Mouse (Mus musculus): ENCODE data around the gene Slc6a19.
"Not testable (repeated sequence)": the region's sequence is repeated elsewhere in the genome, so short reads cannot be mapped to it uniquely, and the experiment has no call there.

Slc6a19 gene

GRCm38 (mm10) chr13:73704694-73705325 lies at the start of gene Slc6a19:
TSS of gene Slc6a19 (minus strand) at chr13:73704865.
- in situ Hi-C loops (cut with MboI; ENCODE audit: unreplicated experiment in 2 of 2): no loop called here

GRCm38 (mm10) chr13:73751284-73751683 lies 46.6 kb upstream of the Slc6a19 start:
- in situ Hi-C loops (cut with MboI; ENCODE audit: unreplicated experiment in 2 of 2): no loop called here

GRCm38 (mm10) chr13:73750435-73750834 lies 45.8 kb upstream of the Slc6a19 start:
- in situ Hi-C loops (cut with MboI; ENCODE audit: unreplicated experiment in 2 of 2): no loop called here

GRCm38 (mm10) chr13:73748663-73749440 lies 44.2 kb upstream of the Slc6a19 start:
- in situ Hi-C loops (cut with MboI; ENCODE audit: unreplicated experiment in 2 of 2): no loop called here

GRCm38 (mm10) chr13:73743662-73744061 lies 39.0 kb upstream of the Slc6a19 start:
- in situ Hi-C loops (cut with MboI; ENCODE audit: unreplicated experiment in 2 of 2): no loop called here

GRCm38 (mm10) chr13:73742944-73743343 lies 38.3 kb upstream of the Slc6a19 start:
- in situ Hi-C loops (cut with MboI; ENCODE audit: unreplicated experiment in 2 of 2): no loop called here

GRCm38 (mm10) chr13:73740399-73740944 lies 35.8 kb upstream of the Slc6a19 start:
- in situ Hi-C loops (cut with MboI; ENCODE audit: unreplicated experiment in 2 of 2): not testable (repeated sequence)

- in situ Hi-C loops (cut with MboI; ENCODE audit: unreplicated experiment in 2 of 2): no loop called here
Observed at GRCm38 (mm10) chr13:73736943-73737342, 32.3 kb upstream of the Slc6a19 start.

GRCm38 (mm10) chr13:73735928-73736327 lies 31.3 kb upstream of the Slc6a19 start:
- in situ Hi-C loops (cut with MboI; ENCODE audit: unreplicated experiment in 2 of 2): no loop called here

GRCm38 (mm10) chr13:73735270-73735669 lies 30.6 kb upstream of the Slc6a19 start:
- in situ Hi-C loops (cut with MboI; ENCODE audit: unreplicated experiment in 2 of 2): no loop called here

GRCm38 (mm10) chr13:73734379-73734778 lies 29.7 kb upstream of the Slc6a19 start:
- in situ Hi-C loops (cut with MboI; ENCODE audit: unreplicated experiment in 2 of 2): loop anchor here in 1 of 2 experiments (5.0 kb wide), 1 partner anchor 33 kb away; no protein-coding TSS in a partner anchor

- in situ Hi-C loops (cut with MboI; ENCODE audit: unreplicated experiment in 2 of 2): loop anchor here in 1 of 2 experiments (5.0 kb wide), 1 partner anchor 34 kb away; no protein-coding TSS in a partner anchor
Observed at GRCm38 (mm10) chr13:73732742-73733700, 28.4 kb upstream of the Slc6a19 start, which contains the start of gene Slc12a7. TSS of gene Slc12a7 (plus strand) at chr13:73733094.

GRCm38 (mm10) chr13:73732235-73732634 lies 27.6 kb upstream of the Slc6a19 start:
- in situ Hi-C loops (cut with MboI; ENCODE audit: unreplicated experiment in 2 of 2): loop anchor here in 1 of 2 experiments (5.0 kb wide), 1 partner anchor 35 kb away; no protein-coding TSS in a partner anchor

GRCm38 (mm10) chr13:73730913-73731312 lies 26.2 kb upstream of the Slc6a19 start:
- in situ Hi-C loops (cut with MboI; ENCODE audit: unreplicated experiment in 2 of 2): loop anchor here in 1 of 2 experiments (5.0 kb wide), 1 partner anchor 36 kb away; no protein-coding TSS in a partner anchor

- in situ Hi-C loops (cut with MboI; ENCODE audit: unreplicated experiment in 2 of 2): loop anchor here in 1 of 2 experiments (5.0 kb wide), 1 partner anchor 39 kb away; no protein-coding TSS in a partner anchor
Observed at GRCm38 (mm10) chr13:73728633-73729032, 24.0 kb upstream of the Slc6a19 start.

- in situ Hi-C loops (cut with MboI; ENCODE audit: unreplicated experiment in 2 of 2): loop anchor here in 1 of 2 experiments (5.0 kb wide), 1 partner anchor 40 kb away; no protein-coding TSS in a partner anchor
Observed at GRCm38 (mm10) chr13:73727621-73728025, 23.0 kb upstream of the Slc6a19 start.

- in situ Hi-C loops (cut with MboI; ENCODE audit: unreplicated experiment in 2 of 2): loop anchor here in 1 of 2 experiments (5.0 kb wide), 1 partner anchor 42 kb away; no protein-coding TSS in a partner anchor
Observed at GRCm38 (mm10) chr13:73725315-73725714, 20.6 kb upstream of the Slc6a19 start.

- in situ Hi-C loops (cut with MboI; ENCODE audit: unreplicated experiment in 2 of 2): loop anchor here (5.0 kb wide), 2 partner anchors 104 to 184 kb away; no protein-coding TSS in a partner anchor
Observed at GRCm38 (mm10) chr13:73723081-73723668, 18.5 kb upstream of the Slc6a19 start.

GRCm38 (mm10) chr13:73720241-73720640 lies 15.6 kb upstream of the Slc6a19 start:
- in situ Hi-C loops (cut with MboI; ENCODE audit: unreplicated experiment in 2 of 2): loop anchor here (5.0 kb wide), 2 partner anchors 107 to 187 kb away; no protein-coding TSS in a partner anchor
